Mouse (Mus musculus) neural tube, embryonic 11.5 days (tissue): Measurements from ENCODE around the gene Fdx1. TPM values are rescaled to one million over a fixed set of nuclear protein-coding genes. Genes with fewer than 3 reads are reported as not detected.

Experiments used
- ATAC-seq: fragments of 200-750 bp; cut with Nextera tagmentation; 2 replicates; pipeline ENCODE4 v1.8.0; 2017; ENCODE audit warnings: moderate number of reproducible peaks, mild to moderate bottlenecking, moderate TSS enrichment, moderate library complexity; ENCODE audit not compliant: insufficient read depth, low FRiP score, low TSS enrichment
- DNase-seq: peaks from one replicate; pipeline ENCODE4 v3.0.0-alpha.2; 2015; ENCODE audit warnings: low spot score
- H3K27ac ChIP-seq: fragments of 300-500 bp; sonication (generic); 2 replicates; pipeline ENCODE4 v1.5.1; 2014; ENCODE audit warnings: low read depth, mild to moderate bottlenecking, low read length
- H3K27me3 ChIP-seq: fragments of 300-500 bp; sonication (generic); 2 replicates; pipeline ENCODE4 v1.6.1; 2014; ENCODE audit warnings: mild to moderate bottlenecking, low read length, mixed read lengths; ENCODE audit not compliant: control insufficient read depth, insufficient read depth
- H3K36me3 ChIP-seq: fragments of 300-500 bp; sonication (generic); 2 replicates; pipeline ENCODE4 v1.6.1; 2014; ENCODE audit warnings: mild to moderate bottlenecking, low read length, moderate library complexity, mixed read lengths; ENCODE audit not compliant: control insufficient read depth, insufficient read depth
- H3K4me1 ChIP-seq: fragments of 300-500 bp; sonication (generic); 2 replicates; pipeline ENCODE4 v1.6.1; 2014; ENCODE audit warnings: low read length, mixed read lengths; ENCODE audit not compliant: control insufficient read depth, insufficient read depth
- H3K4me2 ChIP-seq: fragments of 300-500 bp; sonication (generic); 2 replicates; pipeline ENCODE4 v1.6.1; 2014; ENCODE audit warnings: low read depth, mild to moderate bottlenecking, moderate library complexity
- H3K4me3 ChIP-seq: fragments of 300-500 bp; sonication (generic); 2 replicates; pipeline ENCODE4 v1.5.1; 2014; ENCODE audit warnings: low read depth, low read length
- H3K9ac ChIP-seq: fragments of 300-500 bp; sonication (generic); 2 replicates; pipeline ENCODE4 v1.6.1; 2014; ENCODE audit warnings: mild to moderate bottlenecking, low read length
- H3K9me3 ChIP-seq: fragments of 300-500 bp; sonication (generic); 2 replicates; pipeline ENCODE4 v1.6.1; 2016; ENCODE audit warnings: low read length; ENCODE audit not compliant: control insufficient read depth
- WGBS: fragments of 180-500 bp; shearing (Covaris S2); extraction: QIAGEN DNeasy Blood & Tissue Kit; methylation state at CpG from one replicate; pipeline ENCODE4 v1.1.7; 2014; 5-methylcytosine and 5-hydroxymethylcytosine counted together
- polyA plus RNA-seq: library from polyadenylated mRNA; unstranded; fragments of >200 nt; fragmentation: Nextera tagmentation; extraction: Ambion mirVana; gene quantifications from 2 replicates; pipeline ENCODE4 v1.2.1, GENCODE M21; 2014

The Fdx1 gene
- polyA plus RNA-seq, 1 experiment from 2014 or later = 41.7 TPM

- DNase-seq (no peak), ATAC-seq (no peak)
- Histone ChIP-seq H3K27ac (no peak overlapping the region), H3K27me3 (no peaks in the 10 kb centered on the region), H3K4me1 (no peaks in the 10 kb centered on the region), H3K4me2 (no peak overlapping the region), H3K9ac (no peak overlapping the region), H3K36me3 (no peaks in the 10 kb centered on the region), H3K4me3 (no peak overlapping the region), H3K9me3 (no peaks in the 10 kb centered on the region)
- WGBS = 81% methylated on average over 4 of the region's 4 CpGs
These were observed 11.5 kb upstream of the Fdx1 start for GRCm38 (mm10) chr9:51974871-51975270.

GRCm38 (mm10) chr9:51973846-51974245, 10.5 kb upstream of the Fdx1 start:
- DNase-seq (no peak), ATAC-seq (no peak)
- no peaks in the 10 kb centered on the region for H3K9me3 ChIP-seq
- WGBS = 66% methylated on average over 3 of the region's 3 CpGs
- no peak overlapping the region for H3K4me2 ChIP-seq
- no peaks in the 10 kb centered on the region for H3K36me3 ChIP-seq
- no peak overlapping the region for H3K4me3 ChIP-seq
- H3K27me3 ChIP-seq = no peaks in the 10 kb centered on the region
- no peak overlapping the region for H3K27ac ChIP-seq
- H3K4me1 ChIP-seq = no peaks in the 10 kb centered on the region
- no peak overlapping the region for H3K9ac ChIP-seq

DNA sequence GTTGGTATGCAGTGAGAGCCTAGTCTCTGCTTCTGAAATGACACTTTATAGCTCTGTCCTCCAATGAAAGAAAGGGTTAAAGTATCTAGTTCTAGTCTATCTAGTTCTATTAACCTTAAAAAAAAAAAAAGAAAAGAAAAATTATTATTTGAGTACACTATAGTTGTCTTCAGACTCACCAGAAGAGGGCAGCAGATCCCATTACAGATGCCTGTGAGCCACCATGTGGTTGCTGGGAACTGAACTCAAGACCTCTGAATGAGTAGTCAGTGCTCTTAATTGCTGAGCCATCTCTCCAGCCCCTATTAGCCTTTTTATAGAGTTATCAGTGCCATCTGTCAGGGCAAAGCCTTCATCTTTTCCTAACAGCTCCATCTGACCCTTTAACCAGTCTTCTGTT, 3.0 kb upstream of the Fdx1 start:
- no peak overlapping the region for H3K27ac ChIP-seq
- no peaks in the 10 kb centered on the region for H3K36me3 ChIP-seq
- no peak overlapping the region for H3K9ac ChIP-seq
- no peak for DNase-seq
- no peak overlapping the region for H3K4me2 ChIP-seq
- no peak for ATAC-seq
- no peaks in the 10 kb centered on the region for H3K27me3 ChIP-seq
- H3K4me3 ChIP-seq = no peak overlapping the region
- H3K9me3 ChIP-seq = no peaks in the 10 kb centered on the region
- H3K4me1 ChIP-seq = no peaks in the 10 kb centered on the region

DNA sequence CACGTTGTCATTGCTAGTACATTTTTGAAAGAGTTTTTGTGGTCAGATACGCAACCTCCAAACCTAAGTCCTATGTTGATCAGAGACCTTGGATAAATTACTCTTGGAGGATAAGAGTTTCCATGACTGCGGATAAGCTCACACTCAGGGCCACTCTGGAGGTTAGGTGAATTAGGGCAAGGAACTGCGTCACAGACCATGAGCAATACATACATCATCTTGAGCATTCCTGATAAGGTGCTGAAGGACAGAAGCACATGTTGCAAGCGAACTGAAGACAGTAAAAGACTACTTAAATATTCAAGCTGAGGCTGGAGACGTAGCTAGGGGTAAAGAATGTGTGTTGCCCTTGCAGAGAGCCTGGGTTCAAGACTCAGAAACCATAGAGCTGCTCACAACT, 754 bp upstream of the Fdx1 start:
- H3K4me2 ChIP-seq = no peak overlapping the region
- no peaks in the 10 kb centered on the region for H3K4me1 ChIP-seq
- H3K36me3 ChIP-seq = no peaks in the 10 kb centered on the region
- 72% methylated on average over 6 of the region's 6 CpGs for WGBS
- DNase-seq = no peak
- H3K9ac ChIP-seq = no peak overlapping the region
- no peaks in the 10 kb centered on the region for H3K27me3 ChIP-seq
- H3K9me3 ChIP-seq = no peaks in the 10 kb centered on the region
- no peak overlapping the region for H3K4me3 ChIP-seq
- H3K27ac ChIP-seq = no peak overlapping the region
- no peak for ATAC-seq

GRCm38 (mm10) chr9:51961190-51961909, 2.0 kb downstream of the Fdx1 start:
- no peak overlapping the region for H3K9ac ChIP-seq
- DNase-seq (no peak), ATAC-seq (no peak)
- H3K4me1 ChIP-seq = no peaks in the 10 kb centered on the region
- H3K4me3 ChIP-seq = no peak overlapping the region
- WGBS = 69% methylated on average over 6 of the region's 6 CpGs
- no peaks in the 10 kb centered on the region for H3K36me3 ChIP-seq
- H3K9me3 ChIP-seq = no peaks in the 10 kb centered on the region
- no peak overlapping the region for H3K27ac ChIP-seq
- H3K27me3 ChIP-seq = no peaks in the 10 kb centered on the region
- no peak overlapping the region for H3K4me2 ChIP-seq

DNA sequence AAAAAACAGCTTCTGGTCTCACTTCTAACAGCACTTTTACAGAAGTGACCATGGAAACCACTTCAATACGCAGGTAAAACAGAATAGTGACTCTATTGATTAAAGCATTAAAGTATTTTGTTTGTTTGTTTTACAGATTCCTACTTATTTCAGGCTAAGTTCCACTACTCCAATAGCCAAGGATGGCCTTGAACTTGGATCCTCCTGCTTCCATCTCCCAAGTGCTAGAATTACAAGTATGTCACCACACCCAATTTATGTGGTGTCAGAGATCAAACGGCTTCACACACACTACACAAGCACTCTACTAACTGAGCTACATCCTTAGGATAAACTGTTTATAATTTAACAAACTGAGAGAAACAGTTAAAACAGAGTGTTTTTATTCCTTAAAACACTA, 3.0 kb downstream of the Fdx1 start:
- H3K4me1 ChIP-seq = no peaks in the 10 kb centered on the region
- H3K4me3 ChIP-seq = no peak overlapping the region
- no peaks in the 10 kb centered on the region for H3K9me3 ChIP-seq
- DNase-seq (no peak), ATAC-seq (no peak)
- no peaks in the 10 kb centered on the region for H3K36me3 ChIP-seq
- H3K9ac ChIP-seq = no peak overlapping the region
- H3K27ac ChIP-seq = no peak overlapping the region
- no peak overlapping the region for H3K4me2 ChIP-seq
- H3K27me3 ChIP-seq = no peaks in the 10 kb centered on the region
- 83% methylated on average over 2 of the region's 2 CpGs for WGBS

DNA sequence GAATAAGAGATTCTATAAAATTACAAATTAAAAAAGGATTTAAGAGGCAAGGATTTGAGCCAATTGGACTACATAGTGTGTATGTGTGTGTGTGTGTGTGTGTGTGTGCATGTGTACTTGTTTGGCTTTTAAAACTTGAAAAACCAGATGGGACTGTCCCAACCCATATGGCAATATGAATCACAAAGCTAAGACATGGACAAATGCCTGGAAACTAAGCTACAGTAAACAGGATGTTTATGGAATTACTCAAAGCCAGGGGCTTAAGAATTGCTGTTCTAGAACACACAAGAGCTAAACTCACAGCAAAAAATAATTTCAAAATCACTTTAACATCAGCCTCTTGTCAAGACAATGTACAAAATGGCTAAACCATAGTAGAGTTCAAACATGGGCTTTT, 4.4 kb downstream of the Fdx1 start:
- ATAC-seq (no peak), DNase-seq (no peak)
- no peaks in the 10 kb centered on the region; the same call in 1 of the 2 replicates for H3K36me3 ChIP-seq
- no peaks in the 10 kb centered on the region for H3K4me1 ChIP-seq
- no peaks in the 10 kb centered on the region for H3K27me3 ChIP-seq
- H3K27ac ChIP-seq = no peak overlapping the region
- no peak overlapping the region for H3K4me3 ChIP-seq
- no peak overlapping the region for H3K4me2 ChIP-seq
- no peak overlapping the region for H3K9ac ChIP-seq
- no peaks in the 10 kb centered on the region for H3K9me3 ChIP-seq

GRCm38 (mm10) chr9:51957025-51957424, 6.3 kb downstream of the Fdx1 start:
- no peaks in the 10 kb centered on the region for H3K9me3 ChIP-seq
- H3K4me2 ChIP-seq = no peak overlapping the region
- H3K4me1 ChIP-seq = no peaks in the 10 kb centered on the region
- no peak overlapping the region for H3K9ac ChIP-seq
- ATAC-seq (no peak), DNase-seq (no peak)
- H3K27ac ChIP-seq = no peak overlapping the region
- H3K4me3 ChIP-seq = no peak overlapping the region
- no peaks in the 10 kb centered on the region; the same call in 1 of the 2 replicates for H3K36me3 ChIP-seq
- no peaks in the 10 kb centered on the region for H3K27me3 ChIP-seq
- WGBS = 93% methylated on average over 8 of the region's 8 CpGs

DNA sequence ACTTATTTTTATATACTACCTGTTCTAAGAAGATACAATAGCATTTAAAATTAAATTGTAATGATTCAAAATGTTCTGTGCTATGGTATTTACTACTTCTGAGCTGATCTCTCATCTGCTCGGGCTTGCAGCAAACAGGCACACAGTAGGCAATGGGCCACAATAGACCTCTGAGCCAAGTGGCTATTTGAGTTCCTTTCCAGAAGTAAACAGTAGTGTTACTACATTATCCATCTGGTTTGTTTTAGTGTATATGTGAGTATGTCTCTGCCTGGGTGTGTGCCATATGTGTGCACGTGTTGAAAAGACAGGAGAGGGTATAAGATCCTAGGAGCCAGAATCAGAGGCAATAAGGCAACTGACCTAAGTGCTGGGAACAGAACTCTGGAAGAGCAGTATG, 6.9 kb downstream of the Fdx1 start:
- no peak overlapping the region for H3K4me3 ChIP-seq
- no peaks in the 10 kb centered on the region for H3K27me3 ChIP-seq
- no peak for ATAC-seq

More for the DNA sequence above, 6.9 kb downstream of the Fdx1 start:
- Histone ChIP-seq H3K4me2 (no peak overlapping the region), H3K36me3 (no peaks in the 10 kb centered on the region; the same call in 1 of the 2 replicates), H3K9ac (no peak overlapping the region), H3K27ac (no peak overlapping the region), H3K9me3 (no peaks in the 10 kb centered on the region), H3K4me1 (no peaks in the 10 kb centered on the region)
- WGBS = 89% methylated on average over 2 of the region's 2 CpGs
- DNase-seq = no peak
